Mouse (Mus musculus) MEL (cell line): ENCODE results near the gene Lin7c.

Experiments used
- CTCF ChIP-seq, 3 experiments: IDR thresholded peaks in 2 of 3; conservative IDR thresholded peaks in 1 of 3; 2 replicates each; pipeline ENCODE4 v1.5.1; 2011 to 2012; ENCODE audit warnings: low read length in 3 of 3, low read depth in 2 of 3, mild to moderate bottlenecking in 2 of 3, improper control_type of control experiment in 1 of 3, inconsistent platforms in 1 of 3, mixed read lengths in 1 of 3, moderate library complexity in 1 of 3; ENCODE audit not compliant: control insufficient read depth in 1 of 3, insufficient read depth in 1 of 3, poor library complexity in 1 of 3, severe bottlenecking in 1 of 3
- HCFC1 ChIP-seq: IDR thresholded peaks from 2 replicates; pipeline ENCODE4 v1.6.1; 2012; ENCODE audit warnings: low read depth, mild to moderate bottlenecking, inconsistent platforms, low read length, improper control_type of control experiment, moderate library complexity
- MEF2A ChIP-seq: IDR thresholded peaks from 2 replicates; pipeline ENCODE4 v1.6.1; 2014; ENCODE audit warnings: low read depth, mild to moderate bottlenecking, inconsistent platforms, low read length, improper control_type of control experiment; ENCODE audit not compliant: poor library complexity, insufficient replicate concordance, severe bottlenecking; ENCODE audit errors: extremely low read depth
- NRF1 ChIP-seq: IDR thresholded peaks from 2 replicates; pipeline ENCODE4 v1.6.1; 2014; ENCODE audit warnings: low read depth, mild to moderate bottlenecking, inconsistent platforms, low read length, improper control_type of control experiment, moderate library complexity; ENCODE audit not compliant: poor library complexity, insufficient read depth, severe bottlenecking
- TBP ChIP-seq: IDR thresholded peaks from 2 replicates; pipeline ENCODE4 v1.8.0; 2011; ENCODE audit warnings: low read depth, low read length, improper control_type of control experiment
- ZC3H11A ChIP-seq: IDR thresholded peaks from 2 replicates; pipeline ENCODE4 v1.6.1; 2012; ENCODE audit warnings: low read depth, mild to moderate bottlenecking, inconsistent platforms, low read length, improper control_type of control experiment
- ZMIZ1 ChIP-seq: IDR thresholded peaks from 2 replicates; pipeline ENCODE4 v1.6.1; 2012; ENCODE audit warnings: low read depth, mild to moderate bottlenecking, inconsistent platforms, low read length, improper control_type of control experiment, moderate library complexity

DNA sequence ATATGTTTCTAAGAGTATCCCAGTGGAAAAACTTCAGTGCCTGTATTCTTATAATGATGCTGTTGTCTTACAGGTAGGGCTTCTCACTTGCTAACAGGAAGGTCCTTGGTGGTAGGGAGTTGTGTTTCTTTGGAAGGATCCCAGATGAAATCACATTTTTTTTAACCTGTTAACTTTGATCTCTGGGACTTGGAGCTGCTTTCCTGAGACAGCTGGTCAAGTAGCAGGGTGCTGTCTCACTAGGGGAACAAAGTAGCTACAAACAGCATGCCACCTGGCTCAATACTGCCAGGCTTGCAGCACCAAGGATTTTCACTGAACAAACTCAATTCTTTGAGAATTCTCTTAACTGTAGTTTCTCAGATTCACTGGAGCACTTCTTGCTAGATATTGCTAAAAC lies 37.2 kb downstream of the Lin7c start:
- TF ChIP-seq NRF1 (no peak), CTCF (IDR thresholded peaks at IDR 0.05 in 2 of 3, conservative IDR thresholded peaks at IDR 0.05 in 1 of 3; ENCODE audit: control insufficient read depth in 1 of 3, insufficient read depth in 1 of 3, low read depth in 2 of 3, low read length in 3 of 3, poor library complexity in 1 of 3, severe bottlenecking in 1 of 3) (no peak), MEF2A (no peak), ZMIZ1 (no peak), ZC3H11A (no peak), HCFC1 (no peak), TBP (no peak)
